Mouse (Mus musculus) midbrain, embryonic 12.5 days (tissue): ENCODE data around the gene Dpf1. TPM values are rescaled to one million over a fixed set of nuclear protein-coding genes. Genes with fewer than 3 reads are reported as not detected.
A peak's percentile ranks its signal among the peaks of the same experiment; 100 is the strongest.

Source experiments
- ATAC-seq: fragments of 200-750 bp; cut with Nextera tagmentation; 2 replicates; pipeline ENCODE4 v1.8.0; 2017; ENCODE audit warnings: low read depth, moderate TSS enrichment, moderate library complexity; ENCODE audit not compliant: low FRiP score
- H3K27ac ChIP-seq: fragments of 300-500 bp; sonication (generic); replicated peaks from 2 replicates; pipeline ENCODE4 v1.5.1; 2016; ENCODE audit warnings: mild to moderate bottlenecking
- H3K27me3 ChIP-seq: fragments of 300-500 bp; sonication (generic); 2 replicates; pipeline ENCODE4 v1.6.1; 2016; ENCODE audit warnings: mild to moderate bottlenecking
- H3K36me3 ChIP-seq: fragments of 300-500 bp; sonication (generic); 2 replicates; pipeline ENCODE4 v1.6.1; 2016
- H3K4me1 ChIP-seq: fragments of 300-500 bp; sonication (generic); 2 replicates; pipeline ENCODE4 v1.6.1; 2016
- H3K4me2 ChIP-seq: fragments of 300-500 bp; sonication (generic); replicated peaks from 2 replicates; pipeline ENCODE4 v1.6.1; 2016; ENCODE audit warnings: mild to moderate bottlenecking, moderate library complexity
- H3K4me3 ChIP-seq: fragments of 300-500 bp; sonication (generic); 2 replicates; pipeline ENCODE4 v1.5.1; 2016; ENCODE audit warnings: mild to moderate bottlenecking
- H3K9ac ChIP-seq: fragments of 300-500 bp; sonication (generic); replicated peaks from 2 replicates; pipeline ENCODE4 v1.6.1; 2016; ENCODE audit warnings: mild to moderate bottlenecking, moderate library complexity
- H3K9me3 ChIP-seq: fragments of 300-500 bp; sonication (generic); 2 replicates; pipeline ENCODE4 v1.6.1; 2016; ENCODE audit warnings: mild to moderate bottlenecking
- WGBS: fragments of 180-500 bp; shearing (Covaris S2); methylation state at CpG from one replicate; pipeline ENCODE4 v1.1.7; 2016; 5-methylcytosine and 5-hydroxymethylcytosine counted together
- polyA plus RNA-seq: library from polyadenylated mRNA; unstranded; fragments of >200 nt; fragmentation: Nextera tagmentation; extraction: Ambion mirVana; gene quantifications from 2 replicates; pipeline ENCODE4 v1.2.1, GENCODE M21; 2016

The Dpf1 gene
- polyA plus RNA-seq = 115 and 119 TPM in 2 replicates

- H3K4me2 ChIP-seq = peak within 1 kb of the TSS; percentile 79
- peak within 1 kb of the TSS; percentile 82 for H3K9ac ChIP-seq
- H3K27me3 ChIP-seq = no peaks in the 10 kb centered on the region
- ATAC-seq = peak; percentile 81
- peak within 1 kb of the TSS; percentile 70 for H3K4me3 ChIP-seq
- H3K4me1 ChIP-seq = peaks cover 42% of the 10 kb centered on the region
- no peaks in the 10 kb centered on the region for H3K9me3 ChIP-seq
- no peaks in the 10 kb centered on the region for H3K36me3 ChIP-seq
- under 1% methylated on average over 67 of the region's 67 CpGs for WGBS
- peak within 1 kb of the TSS; percentile 91 for H3K27ac ChIP-seq
Measured at GRCm38 (mm10) chr7:29303738-29304462, at the start of gene Dpf1. Gene Dpf1 (plus strand): TSS chr7:29303951.

GRCm38 (mm10) chr7:29255875-29256274, 47.9 kb upstream of the Dpf1 start:
- peaks cover 16% of the 10 kb centered on the region for H3K4me1 ChIP-seq
- H3K9me3 ChIP-seq = no peaks in the 10 kb centered on the region
- no peaks in the 10 kb centered on the region for H3K36me3 ChIP-seq
- WGBS = 84% methylated on average over 4 of the region's 4 CpGs
- no peak for ATAC-seq
- no peaks in the 10 kb centered on the region for H3K27me3 ChIP-seq
- H3K4me3 ChIP-seq = no peak overlapping the region
- no peak overlapping the region for H3K27ac ChIP-seq
- no peak overlapping the region for H3K4me2 ChIP-seq
- H3K9ac ChIP-seq = no peak overlapping the region

GRCm38 (mm10) chr7:29257368-29257767, 46.4 kb upstream of the Dpf1 start:
- peaks cover 16% of the 10 kb centered on the region for H3K4me1 ChIP-seq
- no peak overlapping the region for H3K27ac ChIP-seq
- no peak overlapping the region for H3K9ac ChIP-seq
- ATAC-seq = no peak
- no peaks in the 10 kb centered on the region for H3K9me3 ChIP-seq
- H3K27me3 ChIP-seq = no peaks in the 10 kb centered on the region
- no peaks in the 10 kb centered on the region for H3K36me3 ChIP-seq
- 82% methylated on average over 1 of the region's 1 CpGs for WGBS
- no peak overlapping the region for H3K4me3 ChIP-seq
- H3K4me2 ChIP-seq = no peak overlapping the region

- H3K27ac ChIP-seq = peak overlapping the region; percentile 36; the same call in 1 of the 2 replicates
- H3K9ac ChIP-seq = no peak overlapping the region; the same call in 1 of the 2 replicates
- no peaks in the 10 kb centered on the region for H3K27me3 ChIP-seq
- peak; percentile 77 for ATAC-seq
- H3K4me3 ChIP-seq = no peak overlapping the region
- no peaks in the 10 kb centered on the region for H3K36me3 ChIP-seq
- H3K4me1 ChIP-seq = peaks cover 16% of the 10 kb centered on the region
- no peaks in the 10 kb centered on the region for H3K9me3 ChIP-seq
- no peak overlapping the region for H3K4me2 ChIP-seq
- WGBS = 81% methylated on average over 10 of the region's 10 CpGs
Measured at GRCm38 (mm10) chr7:29259781-29260730, 43.7 kb upstream of the Dpf1 start.

- no peak for ATAC-seq
- Histone ChIP-seq H3K9me3 (no peaks in the 10 kb centered on the region), H3K36me3 (no peaks in the 10 kb centered on the region), H3K4me1 (peaks cover 16% of the 10 kb centered on the region), H3K4me2 (no peak overlapping the region), H3K27ac (no peak overlapping the region), H3K4me3 (no peak overlapping the region), H3K27me3 (no peaks in the 10 kb centered on the region), H3K9ac (no peak overlapping the region)
- 86% methylated on average over 6 of the region's 6 CpGs for WGBS
Measured at GRCm38 (mm10) chr7:29262151-29262550, 41.6 kb upstream of the Dpf1 start.

GRCm38 (mm10) chr7:29263831-29264230, 39.9 kb upstream of the Dpf1 start:
- no peak overlapping the region for H3K9ac ChIP-seq
- no peaks in the 10 kb centered on the region for H3K27me3 ChIP-seq
- no peaks in the 10 kb centered on the region for H3K9me3 ChIP-seq
- peaks cover 9% of the 10 kb centered on the region for H3K4me1 ChIP-seq
- 95% methylated on average over 3 of the region's 3 CpGs for WGBS
- H3K27ac ChIP-seq = no peak overlapping the region
- no peaks in the 10 kb centered on the region for H3K36me3 ChIP-seq
- no peak overlapping the region for H3K4me2 ChIP-seq
- H3K4me3 ChIP-seq = no peak overlapping the region
- no peak for ATAC-seq

- 77% methylated on average over 7 of the region's 7 CpGs for WGBS
- no peaks in the 10 kb centered on the region for H3K9me3 ChIP-seq
- no peak overlapping the region for H3K4me3 ChIP-seq
- no peaks in the 10 kb centered on the region for H3K27me3 ChIP-seq
- H3K27ac ChIP-seq = no peak overlapping the region
- no peak for ATAC-seq
- no peaks in the 10 kb centered on the region for H3K4me1 ChIP-seq
- no peak overlapping the region for H3K4me2 ChIP-seq
- H3K36me3 ChIP-seq = no peaks in the 10 kb centered on the region
- no peak overlapping the region for H3K9ac ChIP-seq
Measured at GRCm38 (mm10) chr7:29265636-29266035, 38.1 kb upstream of the Dpf1 start.

- WGBS = 65% methylated on average over 4 of the region's 4 CpGs
Measured at GRCm38 (mm10) chr7:29266931-29267330, 36.8 kb upstream of the Dpf1 start.

GRCm38 (mm10) chr7:29270445-29270844, 33.3 kb upstream of the Dpf1 start:
- Histone ChIP-seq H3K4me2 (no peak overlapping the region), H3K36me3 (no peaks in the 10 kb centered on the region), H3K27me3 (no peaks in the 10 kb centered on the region), H3K9me3 (no peaks in the 10 kb centered on the region), H3K4me3 (no peak overlapping the region), H3K4me1 (no peaks in the 10 kb centered on the region), H3K27ac (no peak overlapping the region), H3K9ac (no peak overlapping the region)
- ATAC-seq = no peak
- 91% methylated on average over 4 of the region's 4 CpGs for WGBS

More at GRCm38 (mm10) chr7:29266931-29267330, 36.8 kb upstream of the Dpf1 start:
- H3K27me3 ChIP-seq = no peaks in the 10 kb centered on the region
- H3K9ac ChIP-seq = no peak overlapping the region
- H3K4me3 ChIP-seq = no peak overlapping the region
- no peak for ATAC-seq
- H3K9me3 ChIP-seq = no peaks in the 10 kb centered on the region
- H3K27ac ChIP-seq = no peak overlapping the region
- H3K4me1 ChIP-seq = no peaks in the 10 kb centered on the region
- no peak overlapping the region for H3K4me2 ChIP-seq
- no peaks in the 10 kb centered on the region for H3K36me3 ChIP-seq

GRCm38 (mm10) chr7:29271687-29272465, 31.9 kb upstream of the Dpf1 start:
- Histone ChIP-seq H3K27ac (no peak overlapping the region), H3K9ac (no peak overlapping the region), H3K27me3 (no peaks in the 10 kb centered on the region), H3K4me3 (no peak overlapping the region), H3K36me3 (no peaks in the 10 kb centered on the region), H3K9me3 (no peaks in the 10 kb centered on the region), H3K4me1 (no peaks in the 10 kb centered on the region), H3K4me2 (no peak overlapping the region)
- WGBS = 89% methylated on average over 8 of the region's 8 CpGs
- ATAC-seq = no peak

- no peak overlapping the region for H3K4me3 ChIP-seq
- H3K4me1 ChIP-seq = peaks cover 11% of the 10 kb centered on the region
- no peak overlapping the region for H3K27ac ChIP-seq
- no peak overlapping the region for H3K4me2 ChIP-seq
- WGBS = 86% methylated on average over 5 of the region's 5 CpGs
- peaks cover 22% of the 10 kb centered on the region for H3K27me3 ChIP-seq
- ATAC-seq = no peak
- no peaks in the 10 kb centered on the region for H3K9me3 ChIP-seq
- H3K9ac ChIP-seq = no peak overlapping the region
- no peaks in the 10 kb centered on the region for H3K36me3 ChIP-seq
Measured at GRCm38 (mm10) chr7:29276715-29277114, 27.0 kb upstream of the Dpf1 start.
